Mouse (Mus musculus) c-Kit-positive CD71-positive TER-119-positive erythroid progenitor cells, embryonic 14.5 days (primary cell): ENCODE measurements around the gene Gars.

Source experiments
- DNase-seq: peaks from one replicate; pipeline ENCODE4 v3.0.0-alpha.2; 2013; ENCODE audit warnings: low spot score

The Gars gene

DNA sequence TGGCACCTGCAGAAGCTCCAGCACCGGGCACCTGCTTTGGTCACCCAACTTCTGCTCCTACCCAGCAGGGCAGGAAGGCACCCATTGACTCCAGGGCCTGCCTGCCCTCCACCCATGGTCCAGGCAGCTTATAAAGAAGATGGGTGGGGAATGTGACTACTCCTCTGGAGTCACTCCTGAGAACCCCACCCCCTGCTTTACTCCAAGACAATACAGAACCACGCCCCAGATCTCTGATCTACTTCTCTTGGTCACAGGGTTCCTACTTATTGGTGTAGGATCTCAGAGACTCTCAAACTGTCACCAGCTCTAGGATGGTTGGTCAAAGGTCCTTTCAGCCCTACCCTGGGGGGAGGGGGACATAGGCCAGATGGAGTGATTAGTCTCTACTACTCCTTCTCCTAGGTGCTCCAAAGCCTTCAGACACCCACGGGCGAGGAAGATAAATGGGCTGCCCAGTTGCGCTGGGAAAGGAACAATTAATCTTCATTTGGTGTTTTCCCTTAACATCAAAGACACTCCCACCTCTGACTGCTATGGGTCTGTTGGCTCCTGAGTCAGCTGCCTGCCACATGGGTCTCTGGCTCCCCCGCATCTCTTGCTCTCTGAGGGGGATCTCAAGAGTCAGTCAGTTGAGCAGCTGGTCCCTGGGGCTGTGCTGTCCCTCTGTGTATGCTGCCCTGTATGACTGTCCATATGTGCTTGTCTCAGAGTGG, 55.8 kb downstream of the Gars start:
- no peak for DNase-seq

GRCm38 (mm10) chr6:55098030-55098429, 60.2 kb downstream of the Gars start:
- no peak for DNase-seq

- DNase-seq: no peak
Measured at GRCm38 (mm10) chr6:55098603-55099002, 60.8 kb downstream of the Gars start.

DNA sequence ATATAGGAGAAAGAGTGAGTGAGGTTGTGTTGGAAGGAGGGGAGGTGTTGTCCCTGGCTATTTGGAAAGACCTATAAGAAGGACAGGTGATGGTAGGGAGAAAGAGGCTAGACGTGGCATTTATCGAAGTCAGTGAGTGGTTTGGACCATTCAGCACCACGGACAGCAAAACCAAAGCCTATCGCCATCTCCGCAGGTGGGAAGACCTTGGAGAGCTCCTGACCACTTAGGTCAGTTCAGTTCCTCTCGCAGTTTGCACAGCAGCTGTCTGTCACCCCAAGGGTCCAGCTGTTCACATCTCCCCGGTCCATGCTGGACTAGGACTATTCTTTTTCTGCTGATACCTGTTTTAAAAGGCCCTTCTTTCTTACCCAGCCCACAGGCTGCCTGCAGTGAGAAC, 70.6 kb downstream of the Gars start:
- peak; percentile 14 for DNase-seq

DNA sequence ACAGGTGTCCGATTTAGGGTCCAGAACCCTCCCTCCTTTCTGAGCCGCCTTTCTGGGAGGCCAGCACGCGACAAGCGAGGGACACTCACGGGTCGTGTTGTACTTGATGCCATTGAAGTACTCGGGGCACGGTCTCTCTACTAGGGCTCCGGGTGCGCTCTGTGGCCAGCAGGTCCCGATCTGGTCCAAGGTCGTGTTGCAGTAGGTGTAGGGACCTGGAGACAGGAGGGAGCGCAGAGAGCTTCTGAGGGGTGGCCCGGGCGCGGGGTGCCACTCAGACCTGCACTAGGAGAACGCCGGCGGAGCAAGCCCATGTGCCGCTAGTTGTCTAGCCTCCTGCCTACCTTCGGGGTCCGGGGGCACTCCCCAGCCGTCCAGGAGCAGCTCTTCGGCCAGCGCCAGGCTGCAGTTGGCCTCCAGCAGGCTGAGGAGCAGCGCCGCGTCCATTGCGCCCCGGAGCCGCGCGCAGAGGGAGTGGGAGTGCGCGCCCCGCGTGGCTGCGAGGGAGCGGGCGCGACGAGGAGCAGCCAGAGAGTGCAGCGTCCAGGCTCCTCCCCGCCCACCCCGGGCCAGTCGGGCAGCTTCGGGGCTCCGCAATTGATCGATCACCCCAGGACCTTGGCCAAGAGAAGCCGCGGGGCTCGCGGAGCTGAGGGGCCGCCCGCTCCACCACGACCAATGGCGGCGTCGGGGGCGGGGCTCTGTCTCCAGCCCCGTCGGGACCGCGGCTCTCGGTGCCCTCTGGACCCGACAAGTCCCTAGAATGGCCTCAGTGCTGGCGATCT, 79.7 kb downstream of the Gars start:
- DNase-seq: no peak

GRCm38 (mm10) chr6:55123056-55123455, 85.2 kb downstream of the Gars start:
- DNase-seq: no peak

- no peak for DNase-seq
Measured at GRCm38 (mm10) chr6:55126576-55126975, 88.8 kb downstream of the Gars start.

DNA sequence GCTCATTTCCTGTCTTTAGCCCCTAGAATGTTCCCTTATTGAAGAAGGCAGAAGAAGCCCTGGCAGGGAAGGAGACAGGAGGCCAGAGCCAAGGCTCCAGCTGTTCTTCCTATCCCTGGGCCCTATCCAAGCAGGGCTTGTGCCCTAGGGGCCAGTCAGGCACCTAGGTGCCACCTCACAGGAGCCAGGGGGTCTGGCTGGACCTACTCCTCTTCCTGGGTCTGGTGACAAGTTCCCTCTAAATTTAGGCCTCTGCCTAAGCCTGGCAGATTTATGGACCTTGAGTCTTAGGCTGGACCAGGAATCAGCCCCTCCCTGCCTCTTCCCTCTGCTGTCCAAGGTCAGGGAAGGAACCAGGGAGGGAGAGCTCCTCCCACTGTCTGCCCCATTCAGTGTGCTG, 90.6 kb downstream of the Gars start:
- DNase-seq: no peak
